Mouse (Mus musculus): Measurements from ENCODE around the gene Carmil1.

Gene Carmil1

GRCm38 (mm10) chr13:24005528-24005927, 275.1 kb downstream of the Carmil1 start:
- no peak for DNase-seq

- DNase-seq, result no peak
Measured at GRCm38 (mm10) chr13:24001797-24002196, 278.8 kb downstream of the Carmil1 start.

- no peak for DNase-seq
Measured at GRCm38 (mm10) chr13:24001081-24001480, 279.5 kb downstream of the Carmil1 start.

- no peak for DNase-seq
Measured at GRCm38 (mm10) chr13:23998826-23999225, 281.8 kb downstream of the Carmil1 start.

- DNase-seq, result no peak
Measured at GRCm38 (mm10) chr13:23994756-23995155, 285.8 kb downstream of the Carmil1 start.

GRCm38 (mm10) chr13:23994024-23994423, 286.6 kb downstream of the Carmil1 start:
- no peak for DNase-seq

- peak; percentile 52 to 53 for DNase-seq
Measured at GRCm38 (mm10) chr13:23990928-23991327, 289.7 kb downstream of the Carmil1 start, which contains the start of gene Scgn. Gene Scgn (minus strand): TSS chr13:23991214.

GRCm38 (mm10) chr13:23990451-23990850, 290.1 kb downstream of the Carmil1 start:
- DNase-seq, result no peak

GRCm38 (mm10) chr13:23985130-23985529, 295.5 kb downstream of the Carmil1 start:
- DNase-seq, result no peak

GRCm38 (mm10) chr13:23972271-23972670, 308.3 kb downstream of the Carmil1 start:
- DNase-seq, result no peak

- DNase-seq, result no peak
Measured at GRCm38 (mm10) chr13:23971870-23972269, 308.7 kb downstream of the Carmil1 start.

GRCm38 (mm10) chr13:23964909-23965308, 315.7 kb downstream of the Carmil1 start:
- DNase-seq, result no peak

All from B cell, adult 2 months (primary cell).